Mouse (Mus musculus): ENCODE data around the gene Styk1.

DNA sequence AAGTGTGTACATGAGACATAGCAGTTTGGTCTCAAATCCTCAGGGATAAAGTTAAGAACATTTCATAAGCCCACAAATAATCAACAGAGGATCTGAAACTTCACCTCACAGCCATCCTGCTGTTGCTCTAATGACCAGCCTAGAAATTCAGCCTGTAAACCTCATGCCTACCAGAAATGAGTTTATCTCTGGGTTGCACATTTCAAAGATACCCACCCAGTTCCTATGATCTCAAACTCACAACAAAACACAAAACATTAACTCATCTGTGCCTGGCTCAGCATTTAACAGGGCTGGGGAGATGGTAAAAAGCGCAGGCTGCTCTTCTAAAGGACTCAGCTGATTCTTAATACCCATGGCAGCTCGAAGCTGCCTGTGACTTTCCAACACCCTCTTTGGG lies 11.0 kb upstream of the Styk1 start:
- TF ChIP-seq CTCF (conservative IDR thresholded peaks at IDR 0.05; ENCODE audit: low read length) (no peak), POU5F1 (IDR thresholded peaks at IDR 0.05; ENCODE audit: borderline replicate concordance, low read length) (no peak)
